19 mouse cellular contexts compared by ENCODE assay signal in the genomic region with DNA sequence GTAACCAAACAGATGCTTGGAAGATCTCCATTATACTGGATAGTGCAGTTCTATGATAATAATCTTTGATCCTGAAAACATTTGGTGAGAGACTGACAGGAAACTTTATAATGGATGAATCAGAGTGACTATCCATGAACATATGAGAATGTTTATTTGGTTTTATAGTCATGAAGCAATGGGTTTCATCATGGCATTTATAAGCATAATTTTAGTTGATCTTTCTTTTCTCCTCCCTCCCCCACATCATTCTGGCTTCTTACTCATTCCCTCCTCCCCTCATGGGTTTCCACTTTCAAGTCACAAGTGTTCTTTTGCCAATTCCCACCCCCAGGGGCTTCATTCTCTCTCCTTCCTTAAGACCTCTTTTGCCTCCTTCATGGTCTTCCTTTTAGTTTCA.
"Had no signal": no experiment of that assay in that cellular context is flagged by ENCODE, and none has a peak within 500 bp of the region (broad histone marks: within the 10 kb centered on the region; RNA-seq: fewer than 3 reads in every experiment).

No protein-coding gene starts in this region.

- H3K27me3 ChIP-seq: limb, embryonic 12.5 days; limb, embryonic 15.5 days; liver, embryonic 12.5 days; liver, embryonic 15.5 days; lung, embryonic 15.5 days; megakaryocyte, embryonic 14.5 days; midbrain, embryonic 13.5 days had no signal

- DNase-seq: kidney, postnatal 10 days; layer of hippocampus, postnatal 36 days; left cerebral cortex, postnatal 4 days; lung, adult 18-20 months; lung, postnatal 10 days; lung, postnatal 36 days; thymus, adult 18-20 months; thymus, postnatal 36 days had no signal

- H3K27ac ChIP-seq: layer of hippocampus, adult 2 months; left cerebral cortex, adult 2 months; limb, embryonic 12.5 days; limb, embryonic 15.5 days; liver, embryonic 12.5 days; liver, embryonic 15.5 days; lung, embryonic 15.5 days; midbrain, embryonic 10.5 days; midbrain, embryonic 13.5 days had no signal

- H3K4me3 ChIP-seq: layer of hippocampus, adult 2 months; left cerebral cortex, adult 2 months; limb, embryonic 12.5 days; limb, embryonic 15.5 days; liver, embryonic 12.5 days; liver, embryonic 15.5 days; lung, embryonic 15.5 days; megakaryocyte, embryonic 14.5 days; midbrain, embryonic 10.5 days; midbrain, embryonic 13.5 days had no signal

- H3K4me1 ChIP-seq: limb, embryonic 12.5 days; limb, embryonic 15.5 days; liver, embryonic 12.5 days; liver, embryonic 15.5 days; lung, embryonic 15.5 days; midbrain, embryonic 10.5 days; midbrain, embryonic 13.5 days had no signal

- ATAC-seq: liver, embryonic 12.5 days; midbrain, embryonic 13.5 days; midbrain, embryonic 16.5 days had no signal
